Mouse (Mus musculus): Measurements from ENCODE around the gene Ap1g1. TPM values are rescaled to one million over a fixed set of nuclear protein-coding genes. Genes with fewer than 3 reads are reported as not detected.

The Ap1g1 gene
- total RNA-seq, 1 experiment = 51.4 TPM

- in situ Hi-C loops (cut with MboI; ENCODE audit: low sequenced_read_pairs in 2 of 2, unreplicated experiment in 2 of 2) = no loop called here
- no peak overlapping the region for H3K27ac ChIP-seq (ENCODE audit: insufficient read depth, low read depth, low read length, poor library complexity, severe bottlenecking)
Observed at GRCm38 (mm10) chr8:109777851-109778250, 503 bp upstream of the Ap1g1 start.

GRCm38 (mm10) chr8:109778993-109779421 lies 653 bp downstream of the Ap1g1 start:
- H3K4me1 ChIP-seq (ENCODE audit: control insufficient read depth in 2 of 2, insufficient read depth in 2 of 2, low read length in 2 of 2, poor library complexity in 1 of 2) = peaks cover 0 to 5% of the 10 kb centered on the region in 2 experiments; a peak in 1 of 4 replicates
- in situ Hi-C loops (cut with MboI; ENCODE audit: low sequenced_read_pairs in 2 of 2, unreplicated experiment in 2 of 2) = no loop called here
- peak overlapping the region; percentile 89 for H3K27ac ChIP-seq (ENCODE audit: insufficient read depth, low read depth, low read length, poor library complexity, severe bottlenecking)
- DNase-seq (ENCODE audit: low read depth, low spot score) = no peak
- peak overlapping the region; percentile 82 to 100 for H3K4me3 ChIP-seq (ENCODE audit: insufficient read depth in 1 of 2, low read depth in 1 of 2, low read length in 2 of 2, poor library complexity in 1 of 2, severe bottlenecking in 1 of 2)
- peak overlapping the region; percentile 99 for H3K9ac ChIP-seq (ENCODE audit: insufficient read depth, low read depth, low read length, poor library complexity, severe bottlenecking)
- H3K9me3 ChIP-seq (ENCODE audit: control insufficient read depth, insufficient read depth, low read depth, low read length) = no peaks in the 10 kb centered on the region
- TF ChIP-seq MAFK (IDR thresholded peaks at IDR 0.05; ENCODE audit: insufficient read depth, low read depth, low read length) (no peak), CHD2 (IDR thresholded peaks at IDR 0.05; ENCODE audit: low read depth, low read length) (no peak), ZC3H11A (IDR thresholded peaks at IDR 0.05; ENCODE audit: borderline replicate concordance, low read depth, low read length) (no peak), ZNF384 (IDR thresholded peaks at IDR 0.05; ENCODE audit: low read depth, low read length) (no peak), HCFC1 (IDR thresholded peaks at IDR 0.05; ENCODE audit: borderline replicate concordance, insufficient read depth, low read length) (no peak)
- no peaks in the 10 kb centered on the region for H3K36me3 ChIP-seq (ENCODE audit: control insufficient read depth, insufficient read depth, low read length, poor library complexity, severe bottlenecking)

More at GRCm38 (mm10) chr8:109777851-109778250, 503 bp upstream of the Ap1g1 start:
- no peak overlapping the region for H3K9ac ChIP-seq (ENCODE audit: insufficient read depth, low read depth, low read length, poor library complexity, severe bottlenecking)
- DNase-seq (ENCODE audit: low read depth, low spot score) = no peak
- no peak for TF ChIP-seq MAFK (IDR thresholded peaks at IDR 0.05; ENCODE audit: insufficient read depth, low read depth, low read length)
- no peak for TF ChIP-seq ZNF384 (IDR thresholded peaks at IDR 0.05; ENCODE audit: low read depth, low read length)
- TF ChIP-seq HCFC1 (IDR thresholded peaks at IDR 0.05; ENCODE audit: borderline replicate concordance, insufficient read depth, low read length) = no peak
- TF ChIP-seq CHD2 (IDR thresholded peaks at IDR 0.05; ENCODE audit: low read depth, low read length) = no peak
- TF ChIP-seq ZC3H11A (IDR thresholded peaks at IDR 0.05; ENCODE audit: borderline replicate concordance, low read depth, low read length) = no peak
- H3K9me3 ChIP-seq (ENCODE audit: control insufficient read depth, insufficient read depth, low read depth, low read length) = no peaks in the 10 kb centered on the region
- H3K4me3 ChIP-seq (ENCODE audit: insufficient read depth in 1 of 2, low read depth in 1 of 2, low read length in 2 of 2, poor library complexity in 1 of 2, severe bottlenecking in 1 of 2) = peak overlapping the region; percentile 21 to 48; a peak in 3 of 4 replicates
- no peaks in the 10 kb centered on the region for H3K36me3 ChIP-seq (ENCODE audit: control insufficient read depth, insufficient read depth, low read length, poor library complexity, severe bottlenecking)
- H3K4me1 ChIP-seq (ENCODE audit: control insufficient read depth in 2 of 2, insufficient read depth in 2 of 2, low read length in 2 of 2, poor library complexity in 1 of 2) = peaks cover 0 to 5% of the 10 kb centered on the region in 2 experiments; a peak in 1 of 4 replicates

- Histone ChIP-seq H3K9ac (ENCODE audit: insufficient read depth, low read depth, low read length, poor library complexity, severe bottlenecking) (peak overlapping the region; percentile 99), H3K9me3 (ENCODE audit: control insufficient read depth, insufficient read depth, low read depth, low read length) (no peaks in the 10 kb centered on the region), H3K27ac (ENCODE audit: insufficient read depth, low read depth, low read length, poor library complexity, severe bottlenecking) (peak overlapping the region; percentile 56; the same call in 1 of the 2 replicates), H3K4me1 (ENCODE audit: control insufficient read depth in 2 of 2, insufficient read depth in 2 of 2, low read length in 2 of 2, poor library complexity in 1 of 2) (peaks cover 0 to 5% of the 10 kb centered on the region in 2 experiments; a peak in 1 of 4 replicates), H3K4me3 (ENCODE audit: insufficient read depth in 1 of 2, low read depth in 1 of 2, low read length in 2 of 2, poor library complexity in 1 of 2, severe bottlenecking in 1 of 2) (peak overlapping the region; percentile 82 to 100), H3K36me3 (ENCODE audit: control insufficient read depth, insufficient read depth, low read length, poor library complexity, severe bottlenecking) (no peaks in the 10 kb centered on the region)
- no peak for DNase-seq (ENCODE audit: low read depth, low spot score)
- TF ChIP-seq ZNF384 (IDR thresholded peaks at IDR 0.05; ENCODE audit: low read depth, low read length) (no peak), MAFK (IDR thresholded peaks at IDR 0.05; ENCODE audit: insufficient read depth, low read depth, low read length) (no peak), ZC3H11A (IDR thresholded peaks at IDR 0.05; ENCODE audit: borderline replicate concordance, low read depth, low read length) (no peak), HCFC1 (IDR thresholded peaks at IDR 0.05; ENCODE audit: borderline replicate concordance, insufficient read depth, low read length) (no peak), CHD2 (IDR thresholded peaks at IDR 0.05; ENCODE audit: low read depth, low read length) (no peak)
- in situ Hi-C loops (cut with MboI; ENCODE audit: low sequenced_read_pairs in 2 of 2, unreplicated experiment in 2 of 2) = no loop called here
Observed at GRCm38 (mm10) chr8:109779431-109780228, 1.3 kb downstream of the Ap1g1 start.

- Histone ChIP-seq H3K9ac (ENCODE audit: insufficient read depth, low read depth, low read length, poor library complexity, severe bottlenecking) (peak overlapping the region; percentile 11; the same call in 1 of the 2 replicates), H3K9me3 (ENCODE audit: control insufficient read depth, insufficient read depth, low read depth, low read length) (no peaks in the 10 kb centered on the region), H3K36me3 (ENCODE audit: control insufficient read depth, insufficient read depth, low read length, poor library complexity, severe bottlenecking) (no peaks in the 10 kb centered on the region), H3K4me3 (ENCODE audit: insufficient read depth in 1 of 2, low read depth in 1 of 2, low read length in 2 of 2, poor library complexity in 1 of 2, severe bottlenecking in 1 of 2) (no peak overlapping the region), H3K27ac (ENCODE audit: insufficient read depth, low read depth, low read length, poor library complexity, severe bottlenecking) (no peak overlapping the region), H3K4me1 (ENCODE audit: control insufficient read depth in 2 of 2, insufficient read depth in 2 of 2, low read length in 2 of 2, poor library complexity in 1 of 2) (peaks cover 0 to 5% of the 10 kb centered on the region in 2 experiments; a peak in 1 of 4 replicates)
- DNase-seq (ENCODE audit: low read depth, low spot score) = no peak
- TF ChIP-seq ZC3H11A (IDR thresholded peaks at IDR 0.05; ENCODE audit: borderline replicate concordance, low read depth, low read length) = no peak
- TF ChIP-seq CHD2 (IDR thresholded peaks at IDR 0.05; ENCODE audit: low read depth, low read length) = no peak
- TF ChIP-seq ZNF384 (IDR thresholded peaks at IDR 0.05; ENCODE audit: low read depth, low read length) = no peak
- TF ChIP-seq HCFC1 (IDR thresholded peaks at IDR 0.05; ENCODE audit: borderline replicate concordance, insufficient read depth, low read length) = no peak
- no peak for TF ChIP-seq MAFK (IDR thresholded peaks at IDR 0.05; ENCODE audit: insufficient read depth, low read depth, low read length)
- in situ Hi-C loops (cut with MboI; ENCODE audit: low sequenced_read_pairs in 2 of 2, unreplicated experiment in 2 of 2) = no loop called here
Observed at GRCm38 (mm10) chr8:109780548-109780947, 2.2 kb downstream of the Ap1g1 start.

All from ES-E14 (cell line).